Mouse (Mus musculus) embryonic fibroblast, embryonic 13.5 days (primary cell): ENCODE data around the gene Nav2.

Experiments
- CTCF ChIP-seq: IDR thresholded peaks from 2 replicates; pipeline ENCODE4 v1.5.1; 2011; ENCODE audit warnings: mild to moderate bottlenecking, control low read depth, low read length, moderate library complexity, borderline replicate concordance; ENCODE audit not compliant: insufficient read depth
- POLR2A ChIP-seq: IDR thresholded peaks from 2 replicates; pipeline ENCODE4 v1.6.1; 2011; ENCODE audit warnings: low read depth, mild to moderate bottlenecking, control low read depth, low read length, moderate library complexity

GRCm38 (mm10) chr7:49029282-49030012, 120.9 kb downstream of the Nav2 start:
- TF ChIP-seq CTCF (no peak), POLR2A (no peak)
